Mouse (Mus musculus): ENCODE measurements at regions not wholly inside any gene's neighbourhood (a gene's known extent, or its start where the extent isn't known, plus 50 kb on each side); places are given as distances from the start of the nearest gene placed in this dataset.

DNA sequence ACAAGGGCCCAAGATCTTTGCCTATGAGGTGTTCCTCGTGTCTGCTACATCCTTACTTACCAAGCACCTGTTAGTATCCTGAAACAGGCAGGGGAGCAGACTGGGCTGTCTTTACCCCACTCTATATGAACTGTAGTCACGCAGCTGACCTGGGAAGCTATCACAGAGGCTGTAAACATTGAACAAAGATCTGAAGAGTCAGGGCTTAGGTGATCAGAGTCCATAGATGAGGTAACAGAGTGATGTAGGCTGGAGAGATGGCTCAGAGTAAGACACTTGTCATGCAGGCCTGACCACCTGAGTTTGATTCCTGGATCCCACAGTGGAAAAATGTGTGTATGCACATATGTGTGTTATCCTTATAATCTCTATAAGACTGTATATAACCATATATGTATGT lies 172.3 kb upstream of the Map3k1 start:
- no peaks in the 10 kb centered on the region for H3K36me3 ChIP-seq (ENCODE audit: control insufficient read depth, insufficient read depth, low read length, poor library complexity, severe bottlenecking)
- no peak for DNase-seq (ENCODE audit: low read depth, low spot score)
- in situ Hi-C loops (cut with MboI; ENCODE audit: low sequenced_read_pairs in 2 of 2, unreplicated experiment in 2 of 2) = no loop called here
- H3K4me1 ChIP-seq (ENCODE audit: control insufficient read depth in 2 of 2, insufficient read depth in 2 of 2, low read length in 2 of 2, poor library complexity in 1 of 2) = peaks cover 3 to 8% of the 10 kb centered on the region in 2 experiments; a peak in 2 of 4 replicates
- no peak overlapping the region for H3K4me3 ChIP-seq (ENCODE audit: insufficient read depth in 1 of 2, low read depth in 1 of 2, low read length in 2 of 2, poor library complexity in 1 of 2, severe bottlenecking in 1 of 2)
- no peak overlapping the region for H3K27ac ChIP-seq (ENCODE audit: insufficient read depth, low read depth, low read length, poor library complexity, severe bottlenecking)
- no peaks in the 10 kb centered on the region for H3K9me3 ChIP-seq (ENCODE audit: control insufficient read depth, insufficient read depth, low read depth, low read length)
- H3K9ac ChIP-seq (ENCODE audit: insufficient read depth, low read depth, low read length, poor library complexity, severe bottlenecking) = no peak overlapping the region
- TF ChIP-seq HCFC1 (IDR thresholded peaks at IDR 0.05; ENCODE audit: borderline replicate concordance, insufficient read depth, low read length) = no peak
- TF ChIP-seq ZC3H11A (IDR thresholded peaks at IDR 0.05; ENCODE audit: borderline replicate concordance, low read depth, low read length) = no peak
- no peak for TF ChIP-seq CHD2 (IDR thresholded peaks at IDR 0.05; ENCODE audit: low read depth, low read length)
- TF ChIP-seq ZNF384 (IDR thresholded peaks at IDR 0.05; ENCODE audit: low read depth, low read length) = no peak
- TF ChIP-seq MAFK (IDR thresholded peaks at IDR 0.05; ENCODE audit: insufficient read depth, low read depth, low read length) = no peak

- no peaks in the 10 kb centered on the region for H3K9me3 ChIP-seq (ENCODE audit: control insufficient read depth, insufficient read depth, low read depth, low read length)
- no peak for DNase-seq (ENCODE audit: low read depth, low spot score)
- no peaks in the 10 kb centered on the region for H3K36me3 ChIP-seq (ENCODE audit: control insufficient read depth, insufficient read depth, low read length, poor library complexity, severe bottlenecking)
- TF ChIP-seq MAFK (IDR thresholded peaks at IDR 0.05; ENCODE audit: insufficient read depth, low read depth, low read length) = no peak
- no peak overlapping the region for H3K9ac ChIP-seq (ENCODE audit: insufficient read depth, low read depth, low read length, poor library complexity, severe bottlenecking)
- in situ Hi-C loops (cut with MboI; ENCODE audit: low sequenced_read_pairs in 2 of 2, unreplicated experiment in 2 of 2) = no loop called here
- peaks cover 3 to 8% of the 10 kb centered on the region in 2 experiments; a peak in 2 of 4 replicates for H3K4me1 ChIP-seq (ENCODE audit: control insufficient read depth in 2 of 2, insufficient read depth in 2 of 2, low read length in 2 of 2, poor library complexity in 1 of 2)
- no peak overlapping the region for H3K27ac ChIP-seq (ENCODE audit: insufficient read depth, low read depth, low read length, poor library complexity, severe bottlenecking)
- H3K4me3 ChIP-seq (ENCODE audit: insufficient read depth in 1 of 2, low read depth in 1 of 2, low read length in 2 of 2, poor library complexity in 1 of 2, severe bottlenecking in 1 of 2) = no peak overlapping the region
These were observed 174.1 kb upstream of the Map3k1 start for GRCm38 (mm10) chr13:111982796-111983460.

DNA sequence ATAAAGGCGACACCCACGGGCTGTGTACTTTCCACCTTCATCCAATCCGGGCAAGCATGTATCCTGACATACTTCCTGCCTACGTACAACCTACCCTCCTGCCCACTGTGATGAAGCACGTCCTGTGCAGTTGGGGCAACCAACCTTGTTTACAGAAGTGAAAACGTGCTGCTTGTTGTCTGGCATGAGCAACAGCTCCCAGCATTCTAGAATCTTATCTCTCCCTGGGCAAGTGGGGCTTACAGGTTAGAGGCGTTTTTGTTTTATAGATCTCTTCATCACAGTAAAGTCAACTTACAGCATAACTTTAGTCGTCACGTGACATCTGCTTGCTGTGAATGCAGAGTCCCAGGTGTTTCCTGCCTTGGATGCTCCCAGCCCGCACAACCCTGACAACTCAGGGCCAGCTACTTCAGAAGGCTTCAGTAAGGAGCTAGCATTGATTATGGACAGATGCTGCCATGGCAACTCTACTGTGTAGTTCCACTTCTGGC lies 175.3 kb upstream of the Map3k1 start:
- TF ChIP-seq ZNF384 (IDR thresholded peaks at IDR 0.05; ENCODE audit: low read depth, low read length) (no peak), HCFC1 (IDR thresholded peaks at IDR 0.05; ENCODE audit: borderline replicate concordance, insufficient read depth, low read length) (no peak), MAFK (IDR thresholded peaks at IDR 0.05; ENCODE audit: insufficient read depth, low read depth, low read length) (no peak), CHD2 (IDR thresholded peaks at IDR 0.05; ENCODE audit: low read depth, low read length) (no peak), ZC3H11A (IDR thresholded peaks at IDR 0.05; ENCODE audit: borderline replicate concordance, low read depth, low read length) (no peak)
- H3K9ac ChIP-seq (ENCODE audit: insufficient read depth, low read depth, low read length, poor library complexity, severe bottlenecking) = no peak overlapping the region
- H3K27ac ChIP-seq (ENCODE audit: insufficient read depth, low read depth, low read length, poor library complexity, severe bottlenecking) = no peak overlapping the region
- H3K4me1 ChIP-seq (ENCODE audit: control insufficient read depth in 2 of 2, insufficient read depth in 2 of 2, low read length in 2 of 2, poor library complexity in 1 of 2) = peaks cover 0 to 4% of the 10 kb centered on the region in 2 experiments; a peak in 1 of 4 replicates
- H3K4me3 ChIP-seq (ENCODE audit: insufficient read depth in 1 of 2, low read depth in 1 of 2, low read length in 2 of 2, poor library complexity in 1 of 2, severe bottlenecking in 1 of 2) = no peak overlapping the region
- H3K9me3 ChIP-seq (ENCODE audit: control insufficient read depth, insufficient read depth, low read depth, low read length) = no peaks in the 10 kb centered on the region
- no peak for DNase-seq (ENCODE audit: low read depth, low spot score)
- in situ Hi-C loops (cut with MboI; ENCODE audit: low sequenced_read_pairs in 2 of 2, unreplicated experiment in 2 of 2) = no loop called here
- no peaks in the 10 kb centered on the region for H3K36me3 ChIP-seq (ENCODE audit: control insufficient read depth, insufficient read depth, low read length, poor library complexity, severe bottlenecking)

GRCm38 (mm10) chr13:111985406-111985805 lies 176.6 kb upstream of the Map3k1 start:
- Histone ChIP-seq H3K9ac (ENCODE audit: insufficient read depth, low read depth, low read length, poor library complexity, severe bottlenecking) (no peak overlapping the region), H3K9me3 (ENCODE audit: control insufficient read depth, insufficient read depth, low read depth, low read length) (no peaks in the 10 kb centered on the region), H3K36me3 (ENCODE audit: control insufficient read depth, insufficient read depth, low read length, poor library complexity, severe bottlenecking) (no peaks in the 10 kb centered on the region), H3K27ac (ENCODE audit: insufficient read depth, low read depth, low read length, poor library complexity, severe bottlenecking) (no peak overlapping the region), H3K4me3 (ENCODE audit: insufficient read depth in 1 of 2, low read depth in 1 of 2, low read length in 2 of 2, poor library complexity in 1 of 2, severe bottlenecking in 1 of 2) (no peak overlapping the region), H3K4me1 (ENCODE audit: control insufficient read depth in 2 of 2, insufficient read depth in 2 of 2, low read length in 2 of 2, poor library complexity in 1 of 2) (no peaks in the 10 kb centered on the region)
- DNase-seq (ENCODE audit: low read depth, low spot score) = no peak
- TF ChIP-seq ZC3H11A (IDR thresholded peaks at IDR 0.05; ENCODE audit: borderline replicate concordance, low read depth, low read length) (no peak), MAFK (IDR thresholded peaks at IDR 0.05; ENCODE audit: insufficient read depth, low read depth, low read length) (no peak)
- in situ Hi-C loops (cut with MboI; ENCODE audit: low sequenced_read_pairs in 2 of 2, unreplicated experiment in 2 of 2) = no loop called here

GRCm38 (mm10) chr13:111986681-111987080 lies 177.9 kb upstream of the Map3k1 start:
- Histone ChIP-seq H3K4me1 (ENCODE audit: control insufficient read depth in 2 of 2, insufficient read depth in 2 of 2, low read length in 2 of 2, poor library complexity in 1 of 2) (no peaks in the 10 kb centered on the region), H3K27ac (ENCODE audit: insufficient read depth, low read depth, low read length, poor library complexity, severe bottlenecking) (no peak overlapping the region), H3K9ac (ENCODE audit: insufficient read depth, low read depth, low read length, poor library complexity, severe bottlenecking) (no peak overlapping the region), H3K36me3 (ENCODE audit: control insufficient read depth, insufficient read depth, low read length, poor library complexity, severe bottlenecking) (no peaks in the 10 kb centered on the region), H3K9me3 (ENCODE audit: control insufficient read depth, insufficient read depth, low read depth, low read length) (no peaks in the 10 kb centered on the region), H3K4me3 (ENCODE audit: insufficient read depth in 1 of 2, low read depth in 1 of 2, low read length in 2 of 2, poor library complexity in 1 of 2, severe bottlenecking in 1 of 2) (0 out of 4 replicates have a peak overlapping the region, but pooled peaks of 1 of the 2 experiments have one; percentile 10)
- no peak for DNase-seq (ENCODE audit: low read depth, low spot score)
- TF ChIP-seq HCFC1 (IDR thresholded peaks at IDR 0.05; ENCODE audit: borderline replicate concordance, insufficient read depth, low read length) (no peak), CHD2 (IDR thresholded peaks at IDR 0.05; ENCODE audit: low read depth, low read length) (no peak), MAFK (IDR thresholded peaks at IDR 0.05; ENCODE audit: insufficient read depth, low read depth, low read length) (no peak), ZC3H11A (IDR thresholded peaks at IDR 0.05; ENCODE audit: borderline replicate concordance, low read depth, low read length) (no peak), ZNF384 (IDR thresholded peaks at IDR 0.05; ENCODE audit: low read depth, low read length) (no peak)
- in situ Hi-C loops (cut with MboI; ENCODE audit: low sequenced_read_pairs in 2 of 2, unreplicated experiment in 2 of 2) = no loop called here

All from ES-E14 (cell line).